Mouse (Mus musculus): Measurements from ENCODE around the gene Lrp1. TPM values are rescaled to one million over a fixed set of nuclear protein-coding genes. Genes with fewer than 3 reads are reported as not detected.

Gene Lrp1
- total and polyA plus RNA-seq, 3 experiments, result 3.1 to 51.2 (median 11.8) TPM

- no peak for TF ChIP-seq GABPA (IDR thresholded peaks at IDR 0.05; ENCODE audit: insufficient replicate concordance, low read depth, low read length)
- peak in 1 of 2 experiments; percentile 62; a peak in 2 of 4 replicates for TF ChIP-seq CTCF (conservative IDR thresholded peaks at IDR 0.05 in 1 of 2, IDR thresholded peaks at IDR 0.05 in 1 of 2; ENCODE audit: low read depth in 2 of 2, low read length in 2 of 2)
- no peak for TF ChIP-seq POLR2A (IDR thresholded peaks at IDR 0.05; ENCODE audit: low read depth, low read length)
- no peak for TF ChIP-seq E2F4 (IDR thresholded peaks at IDR 0.05; ENCODE audit: insufficient replicate concordance, low read depth, low read length)
- TF ChIP-seq USF2 (conservative IDR thresholded peaks at IDR 0.05; ENCODE audit: low read depth, low read length), result no peak
- no peak for TF ChIP-seq MAZ (IDR thresholded peaks at IDR 0.05; ENCODE audit: low read depth, low read length)
- no peak for TF ChIP-seq ZNF384 (IDR thresholded peaks at IDR 0.05; ENCODE audit: low read depth, low read length)
- TF ChIP-seq CHD2 (IDR thresholded peaks at IDR 0.05; ENCODE audit: low read length), result no peak
- peak; percentile 27 for TF ChIP-seq RAD21 (IDR thresholded peaks at IDR 0.05; ENCODE audit: low read depth, low read length)
These were observed 41.8 kb upstream of the Lrp1 start (continued) for GRCm38 (mm10) chr10:127662666-127663253.

- H3K4me3 ChIP-seq (replicated peaks in 1 of 3; ENCODE audit: low read depth in 2 of 3, low read length in 2 of 3, poor library complexity in 1 of 3), result peak overlapping the region in 1 of 3 experiments; percentile 37
- no peak overlapping the region for H3K9ac ChIP-seq (ENCODE audit: insufficient read depth, low read depth)
- in situ Hi-C loops (cut with MboI; ENCODE audit: low pct_ligation_motif_present, low pct_unique_long_range_greater_than_20kb, low sequenced_read_pairs), result no loop called here
These were observed 41.1 kb upstream of the Lrp1 start for GRCm38 (mm10) chr10:127661915-127662663.

GRCm38 (mm10) chr10:127661291-127661914 lies 40.5 kb upstream of the Lrp1 start:
- Histone ChIP-seq H3K4me2 (ENCODE audit: insufficient read depth, low read depth, poor library complexity, severe bottlenecking) (no peak overlapping the region), H3K4me1 (ENCODE audit: control insufficient read depth in 1 of 2, insufficient read depth in 2 of 2) (peaks cover 14 to 58% of the 10 kb centered on the region in 2 experiments), H3K36me3 (replicated peaks in 1 of 2; ENCODE audit: control insufficient read depth in 1 of 2, insufficient read depth in 1 of 2, low read length in 1 of 2) (peaks cover 35 to 61% of the 10 kb centered on the region in 2 experiments), H3K79me2 (replicated peaks; ENCODE audit: control insufficient read depth, extremely low read depth, insufficient read depth, poor library complexity, severe bottlenecking) (no peaks in the 10 kb centered on the region), H3K9ac (ENCODE audit: insufficient read depth, low read depth) (no peak overlapping the region), H3K27me3 (replicated peaks) (peaks cover 13% of the 10 kb centered on the region), H3K4me3 (replicated peaks in 1 of 3; ENCODE audit: low read depth in 2 of 3, low read length in 2 of 3, poor library complexity in 1 of 3) (peak overlapping the region in 1 of 3 experiments; percentile 37), H3K27ac (ENCODE audit: insufficient read depth, low read depth) (peak overlapping the region; percentile 46; the same call in 1 of the 2 replicates), H3K9me3 (replicated peaks; ENCODE audit: low read length) (no peaks in the 10 kb centered on the region)
- dilution Hi-C loops (cut with MboI; ENCODE audit: extremely low pct_ligation_motif_present, extremely low pct_unique_long_range_greater_than_20kb, low sequenced_read_pairs) (no loop called here), in situ Hi-C loops (cut with MboI; ENCODE audit: low pct_ligation_motif_present, low pct_unique_long_range_greater_than_20kb, low sequenced_read_pairs) (no loop called here)
- TF ChIP-seq POLR2A (IDR thresholded peaks at IDR 0.05; ENCODE audit: low read depth, low read length), result no peak
- TF ChIP-seq TCF12 (IDR thresholded peaks at IDR 0.05; ENCODE audit: low read depth, low read length), result no peak
- DNase-seq (ENCODE audit: extremely low read depth), result no peak

More at GRCm38 (mm10) chr10:127661915-127662663, 41.1 kb upstream of the Lrp1 start:
- Histone ChIP-seq H3K79me2 (replicated peaks; ENCODE audit: control insufficient read depth, extremely low read depth, insufficient read depth, poor library complexity, severe bottlenecking) (no peaks in the 10 kb centered on the region), H3K36me3 (replicated peaks in 1 of 2; ENCODE audit: control insufficient read depth in 1 of 2, insufficient read depth in 1 of 2, low read length in 1 of 2) (peaks cover 30 to 56% of the 10 kb centered on the region in 2 experiments), H3K27ac (ENCODE audit: insufficient read depth, low read depth) (peak overlapping the region; percentile 46; the same call in 1 of the 2 replicates), H3K4me1 (ENCODE audit: control insufficient read depth in 1 of 2, insufficient read depth in 2 of 2) (peaks cover 14 to 63% of the 10 kb centered on the region in 2 experiments), H3K4me2 (ENCODE audit: insufficient read depth, low read depth, poor library complexity, severe bottlenecking) (peak overlapping the region; percentile 9; the same call in 1 of the 2 replicates), H3K9me3 (replicated peaks; ENCODE audit: low read length) (no peaks in the 10 kb centered on the region), H3K27me3 (replicated peaks) (peaks cover 19% of the 10 kb centered on the region)
- dilution Hi-C loops (cut with MboI; ENCODE audit: extremely low pct_ligation_motif_present, extremely low pct_unique_long_range_greater_than_20kb, low sequenced_read_pairs), result no loop called here
- TF ChIP-seq CHD2 (IDR thresholded peaks at IDR 0.05; ENCODE audit: low read length), result 0 out of 2 replicates have a peak, but pooled peaks have one; percentile 25
- TF ChIP-seq POLR2A (IDR thresholded peaks at IDR 0.05; ENCODE audit: low read depth, low read length), result peak; percentile 24; the same call in 1 of the 2 replicates
- no peak for TF ChIP-seq TCF12 (IDR thresholded peaks at IDR 0.05; ENCODE audit: low read depth, low read length)
- DNase-seq (ENCODE audit: extremely low read depth), result peak; percentile 77
